Mouse (Mus musculus) layer of hippocampus, adult 11-12 months (tissue): ENCODE results near the gene Brd7.

Experiments
- DNase-seq: peaks from one replicate; pipeline ENCODE4 v3.0.0; 2022; ENCODE audit warnings: low spot score

Gene Brd7

GRCm38 (mm10) chr8:88309881-88310280 is 52.1 kb downstream of the Brd7 start:
- no peak for DNase-seq

DNA sequence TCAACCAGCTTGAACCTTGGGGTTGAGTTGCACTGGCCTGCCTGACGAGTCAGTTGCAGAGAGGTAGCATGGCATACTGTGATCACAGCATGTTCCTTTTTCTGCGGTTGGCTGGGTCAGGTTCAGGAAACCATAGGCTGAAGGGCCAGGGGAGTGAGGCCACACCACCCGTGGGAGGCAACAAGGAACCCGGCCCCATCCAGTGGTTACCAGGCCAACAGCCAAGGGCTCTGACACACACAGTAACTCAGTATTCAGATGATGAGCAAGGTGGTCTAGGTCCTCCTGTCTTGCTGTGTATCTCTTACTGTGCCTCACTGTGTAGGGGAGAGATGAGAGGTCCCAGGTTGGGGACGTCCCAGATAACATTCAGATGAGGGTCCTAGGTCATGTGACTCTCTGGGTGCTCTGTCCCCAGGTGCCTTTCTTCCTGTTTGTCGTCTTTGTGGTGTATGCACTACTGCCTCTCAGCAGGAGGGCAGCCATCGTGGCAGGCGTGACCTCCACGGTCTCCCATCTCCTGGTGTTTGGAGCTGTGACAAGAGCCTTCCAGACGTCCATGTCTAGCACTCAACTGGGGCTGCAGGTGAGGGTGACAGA is 52.6 kb downstream of the Brd7 start:
- DNase-seq, result no peak

DNA sequence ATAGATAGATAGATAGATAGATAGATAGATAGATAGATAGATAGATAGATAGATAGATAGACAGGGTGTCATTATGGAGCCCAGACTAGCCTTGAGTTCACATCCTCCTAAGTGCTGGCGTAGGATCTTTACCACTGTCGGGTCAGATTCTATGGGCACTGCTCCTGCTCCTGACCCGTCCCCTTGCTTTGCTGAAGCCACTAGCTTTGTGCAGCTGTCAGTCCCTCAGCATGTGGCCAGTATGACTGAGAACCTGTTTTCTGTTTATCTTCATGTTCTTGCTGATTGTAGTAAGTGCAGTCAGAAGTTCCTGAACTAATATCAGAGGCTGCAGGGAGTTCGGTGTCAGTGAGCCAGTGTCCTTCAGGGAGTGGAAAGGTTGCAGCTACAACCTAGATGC is 54.3 kb downstream of the Brd7 start:
- DNase-seq, result no peak

- DNase-seq, result no peak
These were observed 55.5 kb downstream of the Brd7 start for GRCm38 (mm10) chr8:88306511-88306910.

DNA sequence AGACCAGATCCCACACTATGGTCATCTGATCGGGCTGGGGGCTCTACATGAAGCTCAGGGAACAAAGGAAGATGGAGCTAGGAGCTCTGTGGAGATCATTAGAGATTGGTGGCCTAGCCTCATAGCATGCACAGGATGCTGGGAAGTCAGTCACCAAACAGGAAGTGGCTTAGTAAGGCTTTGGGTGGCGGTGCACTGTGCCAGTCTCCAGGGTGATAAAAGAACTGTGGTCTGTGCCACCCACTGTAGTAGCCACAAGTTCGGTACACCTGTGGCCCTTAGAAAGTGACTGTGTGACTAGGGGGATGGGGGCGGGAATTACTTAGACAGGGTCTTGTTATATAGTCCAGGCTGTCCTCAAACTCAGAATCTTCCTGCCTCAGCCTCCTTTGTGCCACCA is 56.2 kb downstream of the Brd7 start:
- DNase-seq, result no peak

DNA sequence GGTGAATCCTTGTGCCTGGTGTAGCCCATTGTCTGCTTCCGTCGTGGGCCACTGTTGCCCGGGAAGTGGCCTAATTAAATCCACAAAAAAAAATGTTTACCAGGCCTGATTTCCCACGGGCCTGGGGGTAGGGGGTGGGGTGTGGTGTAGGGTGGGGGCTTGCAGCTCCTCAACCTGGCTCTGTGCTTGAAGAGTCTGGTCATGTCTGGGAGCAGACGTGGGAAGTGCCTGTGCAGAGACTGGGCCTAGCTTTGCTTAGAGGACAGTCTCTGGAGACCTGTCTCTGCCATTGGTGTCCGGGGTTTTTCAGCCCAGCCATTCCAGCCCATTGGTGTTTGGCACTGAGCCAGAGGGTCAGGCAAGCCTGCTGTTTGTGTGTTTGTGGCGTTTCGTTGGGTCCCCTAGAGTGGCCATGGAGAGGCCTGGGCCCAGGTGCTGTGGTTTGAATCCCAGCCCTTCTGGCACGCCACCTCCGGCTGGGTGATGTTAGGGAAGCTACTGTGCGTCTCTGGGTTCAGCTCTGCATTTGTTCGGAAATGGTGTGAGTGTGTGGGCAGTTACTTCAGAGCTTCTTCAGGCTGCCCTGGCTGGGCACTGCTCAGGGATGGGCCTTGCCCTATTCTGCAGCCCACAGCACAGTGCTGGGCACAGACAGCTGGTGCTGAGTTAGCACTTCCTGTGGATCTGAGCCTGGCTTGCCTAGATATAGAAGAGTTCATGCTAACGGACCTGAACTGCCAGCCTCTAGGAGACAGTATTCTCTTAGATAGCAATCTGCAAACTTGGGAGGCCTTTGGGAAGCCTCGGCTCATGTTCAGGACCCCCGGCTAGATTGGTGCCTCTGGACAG is 60.2 kb downstream of the Brd7 start:
- DNase-seq, result no peak

GRCm38 (mm10) chr8:88299907-88300603 is 61.9 kb downstream of the Brd7 start:
- peak; percentile 29 for DNase-seq

- DNase-seq, result no peak
These were observed 63.3 kb downstream of the Brd7 start for GRCm38 (mm10) chr8:88298733-88299103.

GRCm38 (mm10) chr8:88297976-88298732 is 63.8 kb downstream of the Brd7 start:
- DNase-seq, result no peak

DNA sequence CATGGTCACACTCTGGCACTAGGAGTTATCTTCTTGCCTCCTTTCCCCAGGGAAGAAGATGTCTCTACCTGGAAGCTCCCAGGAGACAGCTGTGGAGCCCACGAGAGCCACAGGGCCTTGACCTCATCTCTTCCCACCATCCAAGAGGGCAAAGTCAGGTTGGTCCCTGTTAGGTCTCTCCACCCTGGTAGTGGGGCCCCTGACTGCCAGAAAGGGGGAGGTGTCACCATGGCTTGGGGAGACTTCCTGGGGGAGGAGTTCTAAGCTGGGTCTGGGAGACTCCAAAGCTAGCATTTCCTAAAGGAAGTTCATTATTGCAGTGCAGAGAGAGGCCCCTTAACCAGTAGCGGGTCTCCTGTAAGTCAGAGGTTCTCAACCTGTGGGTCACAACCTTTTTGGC is 67.0 kb downstream of the Brd7 start:
- DNase-seq, result no peak

DNA sequence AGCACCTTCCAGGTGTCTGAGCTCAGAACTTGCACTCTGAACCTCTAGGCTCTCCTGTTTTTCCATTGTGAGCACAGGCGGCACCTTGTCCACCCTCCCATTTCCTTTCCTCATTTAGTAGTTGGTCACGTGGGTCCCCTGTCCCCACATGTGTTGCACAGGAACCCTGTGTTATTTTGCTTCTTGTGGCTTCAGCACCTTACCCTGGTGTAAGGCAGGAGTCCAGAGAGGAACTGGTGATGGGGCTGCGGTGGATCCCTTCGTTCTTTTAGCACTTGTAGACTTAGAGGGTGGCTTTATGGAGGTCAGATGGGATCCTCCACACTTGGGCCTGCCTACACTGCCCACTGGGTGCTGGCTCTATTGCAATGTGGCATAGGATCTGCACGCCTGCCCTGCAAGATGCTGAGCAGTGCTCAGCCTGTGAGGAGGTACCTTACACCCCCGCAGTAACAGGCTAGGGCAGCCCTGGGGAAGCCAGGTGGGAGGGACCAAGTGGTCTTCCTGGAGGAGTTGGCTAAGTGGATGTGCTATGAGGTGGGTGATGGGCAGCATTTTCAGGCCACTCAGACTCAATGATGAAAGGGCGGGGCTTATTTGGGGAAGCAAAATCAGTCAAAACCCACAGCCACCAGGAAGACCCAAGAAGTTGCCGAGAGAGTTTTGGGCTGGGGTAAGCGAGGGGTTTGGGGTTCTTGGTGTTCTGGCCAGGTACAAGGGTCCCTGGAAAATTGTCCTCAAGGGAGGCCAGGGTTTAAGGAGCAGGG is 68.2 kb downstream of the Brd7 start:
- DNase-seq, result no peak

- no peak for DNase-seq
These were observed 69.1 kb downstream of the Brd7 start for GRCm38 (mm10) chr8:88292926-88293325.

DNA sequence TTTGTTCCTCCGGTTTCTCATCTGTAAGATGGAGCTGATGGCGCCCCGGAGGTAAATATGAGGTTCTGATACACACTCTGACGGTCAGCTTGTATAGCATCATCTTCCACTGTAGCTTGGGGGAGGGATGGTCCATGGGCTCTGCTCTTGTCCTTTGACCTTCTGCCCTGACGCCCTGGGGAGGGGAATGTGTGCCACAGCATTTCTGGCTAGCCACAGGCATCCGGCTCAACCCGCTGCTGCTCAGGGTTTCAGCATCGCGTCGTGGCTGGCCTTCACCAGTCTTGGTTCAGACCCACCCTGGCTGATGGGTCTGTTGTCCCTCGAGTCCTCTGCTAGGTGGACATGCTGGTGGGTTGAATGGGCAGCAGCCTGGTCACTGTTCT is 70.7 kb downstream of the Brd7 start:
- no peak for DNase-seq

- no peak for DNase-seq
These were observed 71.4 kb downstream of the Brd7 start for GRCm38 (mm10) chr8:88290326-88291304.

GRCm38 (mm10) chr8:88289901-88290300 is 72.1 kb downstream of the Brd7 start:
- DNase-seq, result no peak

GRCm38 (mm10) chr8:88288622-88289242 is 73.3 kb downstream of the Brd7 start:
- DNase-seq, result no peak

DNA sequence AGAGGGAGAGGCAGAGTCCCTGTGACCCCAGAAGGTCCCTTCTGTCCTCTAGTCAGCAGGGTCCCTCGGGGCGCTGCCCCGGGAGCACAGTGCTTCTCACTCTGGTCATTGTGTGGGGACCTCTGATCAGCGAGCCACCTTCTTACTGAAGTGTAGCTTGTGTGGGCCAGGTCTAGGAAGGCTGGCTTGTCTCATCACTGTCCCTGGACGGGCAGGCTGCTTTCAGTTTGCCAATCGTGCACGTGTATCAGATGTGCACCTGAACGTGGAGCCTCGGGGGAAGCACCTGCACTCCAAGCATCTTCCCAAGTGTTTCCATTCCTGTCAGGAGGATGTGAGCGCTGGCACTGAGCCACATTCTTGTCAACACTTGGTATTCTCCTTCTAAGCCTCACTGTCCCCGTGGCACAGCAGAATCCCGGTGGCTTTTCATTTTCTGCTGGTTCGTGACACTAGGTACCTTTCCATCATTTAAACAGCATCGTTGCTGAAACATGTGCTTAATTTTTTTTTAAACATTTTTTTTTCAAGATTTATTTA is 75.5 kb downstream of the Brd7 start:
- DNase-seq, result no peak

- no peak for DNase-seq
These were observed 76.3 kb downstream of the Brd7 start for GRCm38 (mm10) chr8:88285469-88286356.

GRCm38 (mm10) chr8:88284738-88285137 is 77.3 kb downstream of the Brd7 start:
- no peak for DNase-seq
